ENCODE assay signal across 24 mouse cellular contexts in genomic region chr15:98106506-98106905, GRCm38 (mm10).
"Had no signal": no experiment of that assay in that cellular context is flagged by ENCODE, and none has a peak within 500 bp of the region (broad histone marks: within the 10 kb centered on the region; RNA-seq: fewer than 3 reads in every experiment).

No protein-coding gene starts in this region.

- H3K36me3 ChIP-seq: heart, embryonic 13.5 days; heart, embryonic 15.5 days; hindbrain, embryonic 13.5 days; hindbrain, embryonic 15.5 days; kidney, embryonic 15.5 days; limb, embryonic 13.5 days; limb, embryonic 15.5 days had no signal

- H3K27ac ChIP-seq: heart, adult 2 months; heart, embryonic 13.5 days; heart, embryonic 15.5 days; hindbrain, embryonic 13.5 days; hindbrain, embryonic 15.5 days; hindbrain, postnatal 0 days; kidney, embryonic 15.5 days; kidney, postnatal 0 days; limb, embryonic 13.5 days; limb, embryonic 15.5 days; liver, embryonic 12.5 days had no signal

- H3K4me2 ChIP-seq: heart, embryonic 11.5 days; heart, embryonic 13.5 days; heart, embryonic 15.5 days; hindbrain, embryonic 13.5 days; hindbrain, embryonic 15.5 days; kidney, embryonic 15.5 days; limb, embryonic 13.5 days; limb, embryonic 15.5 days had no signal

- DNase-seq: gastrocnemius, postnatal 14 days; gastrocnemius, postnatal 36 days; heart, adult 2 months; heart, postnatal 14 days; heart, postnatal 36 days; kidney, adult 11 months; kidney, adult 2 months; kidney, adult 9 months; kidney, postnatal 14 days; kidney, postnatal 36 days; layer of hippocampus, adult 9-11 months; layer of hippocampus, postnatal 36 days; left cerebral cortex, postnatal 4 days had no signal

- H3K9me3 ChIP-seq: heart, embryonic 13.5 days; heart, embryonic 15.5 days; hindbrain, embryonic 13.5 days; hindbrain, embryonic 15.5 days; kidney, embryonic 15.5 days; limb, embryonic 13.5 days; limb, embryonic 15.5 days; liver, embryonic 12.5 days had no signal

- H3K9ac ChIP-seq: heart, embryonic 13.5 days; heart, embryonic 15.5 days; hindbrain, embryonic 13.5 days; hindbrain, embryonic 15.5 days; kidney, embryonic 15.5 days; limb, embryonic 13.5 days; limb, embryonic 15.5 days had no signal

- ATAC-seq: hindbrain, postnatal 0 days; liver, embryonic 12.5 days had no signal

- H3K4me3 ChIP-seq: heart, adult 2 months; heart, embryonic 13.5 days; heart, embryonic 15.5 days; hindbrain, embryonic 13.5 days; hindbrain, embryonic 15.5 days; kidney, embryonic 15.5 days; limb, embryonic 13.5 days; limb, embryonic 15.5 days; liver, embryonic 12.5 days had no signal

- H3K27me3 ChIP-seq: hindbrain, embryonic 13.5 days; hindbrain, embryonic 15.5 days; limb, embryonic 13.5 days; limb, embryonic 15.5 days; liver, embryonic 12.5 days had no signal
